Mouse (Mus musculus) intestine, embryonic 16.5 days (tissue): ENCODE measurements around the gene Fnip2. TPM values are rescaled to one million over a fixed set of nuclear protein-coding genes. Genes with fewer than 3 reads are reported as not detected.

Experiments used
- ATAC-seq: fragments of 200-750 bp; cut with Nextera tagmentation; 2 replicates; pipeline ENCODE4 v1.8.0; 2017; ENCODE audit warnings: moderate TSS enrichment, moderate library complexity
- H3K27ac ChIP-seq: fragments of 300-500 bp; sonication (generic); 2 replicates; pipeline ENCODE4 v1.5.1; 2014; ENCODE audit warnings: mild to moderate bottlenecking, low read length
- H3K27me3 ChIP-seq: fragments of 300-500 bp; sonication (generic); replicated peaks from 2 replicates; pipeline ENCODE4 v1.6.1; 2014; ENCODE audit warnings: low read length, control low read depth, mixed read lengths; ENCODE audit not compliant: control insufficient read depth, insufficient read depth
- H3K36me3 ChIP-seq: fragments of 300-500 bp; sonication (generic); 2 replicates; pipeline ENCODE4 v1.6.1; 2014; ENCODE audit warnings: low read length, control low read depth; ENCODE audit not compliant: control insufficient read depth, insufficient read depth
- H3K4me1 ChIP-seq: fragments of 300-500 bp; sonication (generic); 2 replicates; pipeline ENCODE4 v1.6.1; 2014; ENCODE audit warnings: low read length, control low read depth, mixed read lengths; ENCODE audit not compliant: control insufficient read depth, insufficient read depth
- H3K4me2 ChIP-seq: fragments of 300-500 bp; sonication (generic); 2 replicates; pipeline ENCODE4 v1.6.1; 2014; ENCODE audit warnings: low read depth, low read length, control low read depth
- H3K4me3 ChIP-seq: fragments of 300-500 bp; sonication (generic); 2 replicates; pipeline ENCODE4 v1.5.1; 2014; ENCODE audit warnings: mild to moderate bottlenecking, low read length
- H3K9ac ChIP-seq: fragments of 300-500 bp; sonication (generic); 2 replicates; pipeline ENCODE4 v1.6.1; 2014; ENCODE audit warnings: low read depth, low read length
- H3K9me3 ChIP-seq: fragments of 300-500 bp; sonication (generic); 2 replicates; pipeline ENCODE4 v1.6.1; 2016; ENCODE audit warnings: low read length, control low read depth; ENCODE audit not compliant: control insufficient read depth
- WGBS: fragments of 180-500 bp; shearing (Covaris S2); extraction: QIAGEN DNeasy Blood & Tissue Kit; methylation state at CpG from one replicate; pipeline ENCODE4 v1.1.7; 2014; 5-methylcytosine and 5-hydroxymethylcytosine counted together
- polyA plus RNA-seq: library from polyadenylated mRNA; unstranded; fragments of >200 nt; fragmentation: Nextera tagmentation; extraction: Ambion mirVana; gene quantifications from 2 replicates; pipeline ENCODE4 v1.2.1, GENCODE M21; 2015

Fnip2 gene
- polyA plus RNA-seq, 1 experiment from 2014 or later = 2.4 TPM

DNA sequence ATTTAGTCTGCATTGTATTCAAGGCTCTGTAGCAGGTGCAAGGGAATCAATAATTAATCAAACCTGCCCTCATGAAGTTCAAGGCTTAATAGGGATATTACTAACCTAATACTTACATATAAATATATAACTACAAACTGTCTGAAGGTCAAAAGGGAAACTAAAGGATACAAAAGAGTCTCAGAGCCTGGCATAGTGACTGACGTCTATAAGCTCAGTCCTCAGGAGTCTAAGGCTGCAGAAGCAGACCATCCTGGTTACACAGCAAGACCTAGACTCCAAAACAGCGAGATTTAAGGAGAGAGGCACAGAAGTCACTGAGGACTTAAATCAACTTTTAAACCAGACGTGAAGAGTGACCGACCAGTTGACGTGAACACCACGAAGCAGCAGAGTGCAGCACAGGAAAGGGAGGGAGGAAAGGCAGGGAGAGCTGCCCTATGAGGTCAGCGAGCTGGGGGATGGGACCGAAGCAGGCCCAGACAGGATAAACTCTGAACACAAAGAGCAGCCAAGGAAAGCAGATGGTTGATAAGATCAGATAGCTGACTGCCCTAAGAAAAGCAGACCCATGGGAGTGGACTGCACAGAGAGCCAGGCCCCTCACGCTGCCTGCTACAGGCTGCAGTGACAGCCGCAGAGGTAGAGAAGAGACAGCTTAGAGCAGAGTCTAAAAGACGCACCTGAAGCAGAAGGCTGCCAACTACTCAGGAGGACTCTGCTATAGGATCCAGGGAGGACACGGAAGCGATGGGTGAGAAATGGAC lies 48.7 kb downstream of the Fnip2 start:
- no peaks in the 10 kb centered on the region for H3K9me3 ChIP-seq
- WGBS = 24% methylated on average over 13 of the region's 13 CpGs
- peak overlapping the region; percentile 36; the same call in 1 of the 2 replicates for H3K27ac ChIP-seq
- H3K9ac ChIP-seq = peak overlapping the region; percentile 25; the same call in 1 of the 2 replicates
- peak; percentile 70 for ATAC-seq
- H3K4me2 ChIP-seq = no peak overlapping the region
- H3K4me1 ChIP-seq = peaks cover 14% of the 10 kb centered on the region
- H3K36me3 ChIP-seq = no peaks in the 10 kb centered on the region
- no peaks in the 10 kb centered on the region for H3K27me3 ChIP-seq
- H3K4me3 ChIP-seq = no peak overlapping the region

DNA sequence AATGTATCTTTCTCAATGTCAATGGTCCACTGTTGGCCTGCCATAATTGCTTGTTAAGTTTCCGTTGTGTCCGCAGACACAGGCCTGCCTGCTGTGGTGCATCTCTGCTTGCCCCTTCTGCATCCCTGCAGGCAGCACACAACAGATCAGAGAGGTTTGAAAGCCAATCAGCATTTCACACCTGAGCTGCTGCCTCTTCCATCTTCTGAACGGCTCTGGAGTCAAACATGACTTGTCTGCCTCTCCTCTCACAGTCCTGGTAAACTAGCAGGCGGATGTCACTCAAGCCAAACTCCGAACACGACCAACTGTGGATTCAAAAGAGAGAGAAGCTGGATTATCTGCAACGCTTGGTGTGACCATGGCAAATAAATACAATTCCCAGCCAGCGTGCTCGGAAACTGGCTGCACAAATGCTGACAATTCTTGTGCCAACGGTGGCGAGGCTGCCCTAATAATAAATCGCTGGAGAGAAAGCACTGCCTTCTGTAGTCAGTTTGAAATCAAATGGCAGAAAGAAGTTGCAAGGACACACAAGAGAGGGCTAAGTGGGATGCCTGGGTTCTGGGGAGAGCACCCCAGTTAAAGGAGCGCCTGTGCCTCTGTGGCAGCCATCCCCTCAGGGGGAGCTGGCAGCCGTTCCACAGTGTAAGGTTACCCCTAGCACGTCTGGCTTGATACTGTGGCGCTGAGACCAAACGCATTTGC lies 49.6 kb downstream of the Fnip2 start:
- Histone ChIP-seq H3K36me3 (no peaks in the 10 kb centered on the region), H3K4me1 (peaks cover 14% of the 10 kb centered on the region), H3K4me2 (no peak overlapping the region), H3K9me3 (no peaks in the 10 kb centered on the region), H3K4me3 (no peak overlapping the region), H3K27ac (no peak overlapping the region), H3K9ac (no peak overlapping the region), H3K27me3 (no peaks in the 10 kb centered on the region)
- no peak for ATAC-seq
- WGBS = 71% methylated on average over 17 of the region's 17 CpGs

- WGBS = 89% methylated on average over 4 of the region's 4 CpGs
- Histone ChIP-seq H3K9me3 (no peaks in the 10 kb centered on the region), H3K9ac (no peak overlapping the region; the same call in 1 of the 2 replicates), H3K4me3 (no peak overlapping the region), H3K27ac (no peak overlapping the region), H3K27me3 (no peaks in the 10 kb centered on the region), H3K36me3 (no peaks in the 10 kb centered on the region), H3K4me2 (no peak overlapping the region), H3K4me1 (peaks cover 14% of the 10 kb centered on the region)
- no peak for ATAC-seq
These were observed 50.6 kb downstream of the Fnip2 start for GRCm38 (mm10) chr3:79516958-79517357.

DNA sequence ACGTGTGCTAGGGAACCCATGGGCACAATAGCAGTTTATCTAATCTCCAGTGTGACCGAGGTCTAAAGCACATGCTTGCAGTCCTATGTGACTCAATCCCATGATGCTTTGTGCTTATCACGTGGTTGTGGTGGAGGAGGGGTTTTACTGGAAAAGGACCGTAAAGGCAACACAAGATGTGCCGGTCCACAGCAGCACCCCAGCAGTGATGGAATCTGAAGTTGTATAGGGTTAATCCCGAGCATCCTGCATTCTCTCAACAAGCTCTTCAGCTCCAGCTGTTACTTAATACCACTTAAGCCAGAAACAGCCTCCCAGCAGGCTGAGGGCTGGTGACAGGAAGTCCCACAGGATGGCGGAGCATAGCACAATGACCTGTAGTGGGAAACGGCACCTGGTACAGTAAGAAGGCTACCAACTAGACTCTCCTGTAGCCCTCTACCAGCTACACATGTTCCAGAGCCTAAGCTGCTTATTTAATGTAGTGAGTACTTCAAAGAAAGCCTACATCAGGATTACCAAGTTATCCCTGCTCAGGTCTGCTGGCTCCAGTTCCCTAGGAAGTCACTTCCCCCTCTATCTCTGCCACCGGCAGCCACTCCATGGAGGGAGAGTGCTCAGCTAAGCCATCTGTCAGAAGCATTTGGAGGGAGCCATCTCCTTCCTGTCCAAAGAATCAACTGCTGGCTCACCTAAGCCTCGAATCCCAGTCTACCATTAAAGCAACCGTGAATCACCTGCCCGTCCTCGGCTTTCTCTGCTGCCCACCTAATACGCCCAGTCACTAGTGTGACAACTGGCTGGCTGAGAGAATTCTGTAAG lies 51.3 kb downstream of the Fnip2 start:
- peak; percentile 60 for ATAC-seq
- WGBS = 69% methylated on average over 14 of the region's 14 CpGs
- Histone ChIP-seq H3K9ac (no peak overlapping the region; the same call in 1 of the 2 replicates), H3K4me2 (no peak overlapping the region), H3K36me3 (no peaks in the 10 kb centered on the region), H3K9me3 (no peaks in the 10 kb centered on the region), H3K4me1 (peaks cover 14% of the 10 kb centered on the region), H3K27me3 (no peaks in the 10 kb centered on the region), H3K27ac (peak overlapping the region; percentile 39; the same call in 1 of the 2 replicates), H3K4me3 (no peak overlapping the region)

- Histone ChIP-seq H3K4me3 (no peak overlapping the region), H3K4me2 (no peak overlapping the region), H3K9me3 (no peaks in the 10 kb centered on the region), H3K36me3 (no peaks in the 10 kb centered on the region), H3K9ac (no peak overlapping the region), H3K27ac (no peak overlapping the region), H3K27me3 (no peaks in the 10 kb centered on the region), H3K4me1 (peaks cover 10% of the 10 kb centered on the region)
- 70% methylated on average over 2 of the region's 2 CpGs for WGBS
- no peak for ATAC-seq
These were observed 53.3 kb downstream of the Fnip2 start for GRCm38 (mm10) chr3:79514304-79514703.

DNA sequence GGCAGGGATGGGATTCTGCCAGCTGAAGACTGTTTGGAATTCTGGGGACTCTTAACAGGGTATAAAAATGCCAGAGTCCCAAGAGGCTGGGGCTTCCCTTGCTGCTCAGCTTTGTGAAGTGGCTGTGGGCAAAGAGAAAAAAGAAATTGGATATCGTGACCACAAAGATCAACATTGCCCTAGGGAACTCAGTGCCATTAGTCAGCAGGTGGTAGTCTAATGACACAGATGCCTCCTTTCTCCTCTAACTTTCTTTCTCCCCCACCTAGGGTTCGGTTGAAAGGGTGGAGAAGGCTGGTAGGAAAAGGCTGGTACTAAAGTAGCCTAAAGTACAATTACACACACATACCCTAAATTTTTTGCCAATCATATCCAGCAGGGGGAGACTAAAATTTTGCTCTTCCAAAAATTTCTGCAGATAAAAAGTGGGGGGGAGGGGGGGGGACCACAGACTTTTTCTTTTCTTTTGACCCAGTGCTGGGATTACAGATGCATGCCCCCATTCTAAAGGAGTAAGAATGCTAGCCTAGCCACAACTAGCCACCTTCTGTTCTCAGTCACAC lies 66.3 kb downstream of the Fnip2 start:
- WGBS = 95% methylated on average over 2 of the region's 2 CpGs
- no peak for ATAC-seq
- H3K9me3 ChIP-seq = no peaks in the 10 kb centered on the region
- H3K36me3 ChIP-seq = peaks cover 3% of the 10 kb centered on the region; the same call in 1 of the 2 replicates
- no peaks in the 10 kb centered on the region for H3K27me3 ChIP-seq
- H3K4me2 ChIP-seq = no peak overlapping the region
- no peak overlapping the region for H3K9ac ChIP-seq
- H3K4me3 ChIP-seq = no peak overlapping the region
- no peak overlapping the region for H3K27ac ChIP-seq
- H3K4me1 ChIP-seq = no peaks in the 10 kb centered on the region

DNA sequence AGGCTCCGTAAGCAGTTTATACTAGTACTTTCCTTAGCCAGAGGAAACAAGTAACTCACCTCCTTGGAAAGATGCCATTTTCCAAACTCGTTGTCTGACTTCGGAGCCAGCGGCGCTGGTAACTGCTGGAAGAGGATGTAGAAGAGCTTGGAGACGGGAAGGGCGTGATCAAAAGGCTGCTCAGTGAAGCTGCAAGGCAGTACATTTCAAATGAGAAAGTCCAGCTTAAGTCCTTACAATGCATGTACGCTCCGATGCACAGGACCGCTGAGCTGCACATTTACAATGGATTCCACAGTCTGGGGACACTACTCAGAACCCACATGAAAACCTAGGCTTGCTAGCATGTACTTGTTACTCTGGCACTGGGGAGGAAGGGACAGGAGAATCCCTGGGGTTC lies 67.3 kb downstream of the Fnip2 start:
- Histone ChIP-seq H3K27ac (no peak overlapping the region), H3K9me3 (no peaks in the 10 kb centered on the region), H3K9ac (no peak overlapping the region), H3K27me3 (no peaks in the 10 kb centered on the region), H3K36me3 (peaks cover under 1% of the 10 kb centered on the region; the same call in 1 of the 2 replicates), H3K4me2 (no peak overlapping the region), H3K4me1 (no peaks in the 10 kb centered on the region), H3K4me3 (no peak overlapping the region)
- 73% methylated on average over 10 of the region's 10 CpGs for WGBS
- ATAC-seq = no peak

- H3K4me2 ChIP-seq = no peak overlapping the region
- H3K9me3 ChIP-seq = no peaks in the 10 kb centered on the region
- ATAC-seq = no peak
- H3K9ac ChIP-seq = no peak overlapping the region
- no peaks in the 10 kb centered on the region for H3K4me1 ChIP-seq
- H3K27me3 ChIP-seq = no peaks in the 10 kb centered on the region
- no peak overlapping the region for H3K27ac ChIP-seq
- no peak overlapping the region for H3K4me3 ChIP-seq
- 90% methylated on average over 6 of the region's 6 CpGs for WGBS
- no peaks in the 10 kb centered on the region; the same call in 1 of the 2 replicates for H3K36me3 ChIP-seq
These were observed 70.9 kb downstream of the Fnip2 start for GRCm38 (mm10) chr3:79496668-79497067.

GRCm38 (mm10) chr3:79495151-79495550 lies 72.4 kb downstream of the Fnip2 start:
- Histone ChIP-seq H3K4me3 (no peak overlapping the region), H3K4me1 (no peaks in the 10 kb centered on the region), H3K9ac (no peak overlapping the region), H3K27me3 (no peaks in the 10 kb centered on the region), H3K27ac (no peak overlapping the region), H3K4me2 (no peak overlapping the region), H3K9me3 (no peaks in the 10 kb centered on the region), H3K36me3 (no peaks in the 10 kb centered on the region)
- 78% methylated on average over 7 of the region's 7 CpGs for WGBS
- ATAC-seq = no peak
